Comparison of ENCODE assay signal across 8 mouse cellular contexts in genomic region chr2:71598778-71599177, GRCm38 (mm10). TPM values are rescaled to one million over a fixed set of nuclear protein-coding genes. Genes with fewer than 3 reads are reported as not detected.
A peak's percentile ranks its signal among the peaks of the same experiment; 100 is the strongest.
DNase-seq lines count a peak whose midpoint lies in the region; ATAC-seq lines count a peak whose summit lies in the region.

No protein-coding gene starts in this region.

- peak; percentile 87 for ATAC-seq in intestine, embryonic 16.5 days
- no peak for ATAC-seq in erythroblast, adult 5-6 weeks (replicated peaks; ENCODE audit: low FRiP score, poor library complexity, severe bottlenecking)

- peak overlapping the region; percentile 20; the same call in 1 of the 2 replicates for H3K4me2 ChIP-seq in intestine, embryonic 16.5 days (ENCODE audit: low read depth, low read length)

- DNase-seq in adrenal gland, adult (ENCODE audit: inconsistent age in 2 of 2, low spot score in 1 of 2): peak; percentile 76 to 93
- peak; percentile 97 for DNase-seq in embryo, embryonic 10.5 days (ENCODE audit: low spot score)
- peak; percentile 53 to 84 for DNase-seq in gastrocnemius, postnatal 4 days (ENCODE audit: low spot score in 2 of 2)
- peak; percentile 82 to 88 for DNase-seq in left cerebral cortex, postnatal 25 days (ENCODE audit: low spot score in 2 of 2)
- peak; percentile 81 for DNase-seq in midbrain, embryonic 10.5 days (ENCODE audit: low spot score)
- peak; percentile 49 for DNase-seq in skeletal muscle tissue, adult 2 months (ENCODE audit: low read depth, low spot score)

- H3K27ac ChIP-seq in intestine, embryonic 16.5 days (ENCODE audit: low read length): no peak overlapping the region
- no peak overlapping the region for H3K27ac ChIP-seq in midbrain, embryonic 10.5 days (replicated peaks)

- H3K27me3 ChIP-seq in intestine, embryonic 16.5 days (replicated peaks; ENCODE audit: control insufficient read depth, insufficient read depth, low read length): no peaks in the 10 kb centered on the region
- H3K27me3 ChIP-seq in midbrain, embryonic 10.5 days (ENCODE audit: low read depth, poor library complexity, severe bottlenecking): peaks cover 19% of the 10 kb centered on the region

- H3K9me3 ChIP-seq in intestine, embryonic 16.5 days (ENCODE audit: control insufficient read depth, low read length): no peaks in the 10 kb centered on the region
- H3K9me3 ChIP-seq in midbrain, embryonic 10.5 days (replicated peaks): no peaks in the 10 kb centered on the region

- intact Hi-C loops in left cerebral cortex, postnatal 25 days (cut with DNase I): loop anchor here (1.0 kb wide), 2 partner anchors 214 to 218 kb away; no protein-coding TSS in a partner anchor

- no peak overlapping the region for H3K9ac ChIP-seq in intestine, embryonic 16.5 days (ENCODE audit: low read depth, low read length)

- WGBS in intestine, embryonic 16.5 days: 20% methylated on average over 5 of the region's 5 CpGs
- WGBS in midbrain, embryonic 10.5 days: 14% methylated on average over 5 of the region's 5 CpGs

- H3K36me3 ChIP-seq in intestine, embryonic 16.5 days (ENCODE audit: control insufficient read depth, insufficient read depth, low read length): no peaks in the 10 kb centered on the region
- H3K36me3 ChIP-seq in midbrain, embryonic 10.5 days: no peaks in the 10 kb centered on the region

- H3K4me1 ChIP-seq in intestine, embryonic 16.5 days (ENCODE audit: control insufficient read depth, insufficient read depth, low read length): no peaks in the 10 kb centered on the region
- H3K4me1 ChIP-seq in midbrain, embryonic 10.5 days: peaks cover 3% of the 10 kb centered on the region; the same call in 1 of the 2 replicates

- no peak overlapping the region for H3K4me3 ChIP-seq in intestine, embryonic 16.5 days (ENCODE audit: low read length)
- no peak overlapping the region for H3K4me3 ChIP-seq in midbrain, embryonic 10.5 days

RNA-seq across cellular contexts. Expression of gene Dlx2, which starts 52.2 kb away (rescaled TPM):
- under 1 TPM; 0.10 to 0.13 TPM for total RNA-seq in gastrocnemius, postnatal 4 days (2021)
- polyA plus RNA-seq in intestine, embryonic 16.5 days (2015; fragmentation: Nextera tagmentation; extraction: Ambion mirVana): 1.5 and 1.8 TPM in 2 replicates
- 1 to 10 TPM; 5.3 to 5.4 TPM for total RNA-seq in left cerebral cortex, postnatal 25 days (2021)
- polyA plus RNA-seq in midbrain, embryonic 10.5 days (2016; fragmentation: Nextera tagmentation; extraction: Ambion mirVana): 6.2 and 9.2 TPM in 2 replicates
- not detected in 2 replicates for total RNA-seq in erythroblast, adult 5-6 weeks (2015; ENCODE audit: low replicate concordance)
- total RNA-seq in erythroblast, adult 5-6 weeks (2017; ENCODE audit: low replicate concordance): not detected in 2 replicates

Comparison
In these comparisons a context has a peak if more than half of its experiments do, and no peak if none do; other contexts are left out.
1. RNA of gene Dlx2, which starts 52.2 kb away (total RNA-seq): 5.3 to 5.4 TPM in left cerebral cortex, postnatal 25 days; 0.10 to 0.13 TPM in gastrocnemius, postnatal 4 days and not detected in erythroblast, adult 5-6 weeks; every median in the first group is over 4 times any median in the second.
2. Peak in every context shown above with its lines, with median percentiles within 50 percentile points of each other: DNase-seq.